Mouse (Mus musculus) ES-Bruce4 (cell line): Measurements from ENCODE around the gene Lix1l. TPM values are rescaled to one million over a fixed set of nuclear protein-coding genes. Genes with fewer than 3 reads are reported as not detected.
"Not testable (repeated sequence)": the region's sequence is repeated elsewhere in the genome, so short reads cannot be mapped to it uniquely, and the experiment has no call there.

Experiments
- H3K27ac ChIP-seq: 2 replicates; pipeline ENCODE4 v1.5.1; 2012; ENCODE audit warnings: low read length, inconsistent platforms; ENCODE audit not compliant: insufficient read depth
- H3K27me3 ChIP-seq: 2 replicates; pipeline ENCODE4 v1.6.1; 2012; ENCODE audit warnings: mild to moderate bottlenecking, low read length, inconsistent platforms; ENCODE audit not compliant: control insufficient read depth, poor library complexity, insufficient read depth, severe bottlenecking
- H3K36me3 ChIP-seq: 2 replicates; pipeline ENCODE4 v1.6.1; 2012; ENCODE audit warnings: inconsistent platforms, mild to moderate bottlenecking, low read length, moderate library complexity; ENCODE audit not compliant: control insufficient read depth, poor library complexity, insufficient read depth, severe bottlenecking
- H3K4me1 ChIP-seq: one replicate; pipeline ENCODE4 v1.8.1; 2011; ENCODE audit warnings: low read length; ENCODE audit not compliant: control insufficient read depth, insufficient read depth
- H3K4me3 ChIP-seq: 2 replicates; pipeline ENCODE4 v1.5.1; 2011; ENCODE audit warnings: low read depth, mild to moderate bottlenecking, low read length
- H3K9ac ChIP-seq: 2 replicates; pipeline ENCODE4 v1.6.1; 2012; ENCODE audit warnings: low read depth, mild to moderate bottlenecking, inconsistent platforms; ENCODE audit not compliant: poor library complexity, severe bottlenecking
- H3K9me3 ChIP-seq: replicated peaks from 2 replicates; pipeline ENCODE4 v1.6.1; 2012; ENCODE audit warnings: mild to moderate bottlenecking, low read length, inconsistent platforms; ENCODE audit not compliant: control insufficient read depth, poor library complexity, insufficient read depth, severe bottlenecking
- CTCF ChIP-seq: IDR thresholded peaks from one replicate; pipeline ENCODE4 v1.8.1; 2011; ENCODE audit warnings: low read depth, low read length
- EP300 ChIP-seq: IDR thresholded peaks from 2 replicates; pipeline ENCODE4 v1.6.1; 2011; ENCODE audit warnings: low read depth, low read length; ENCODE audit not compliant: insufficient read depth
- POLR2A ChIP-seq: IDR thresholded peaks from one replicate; pipeline ENCODE4 v1.8.1; 2011; ENCODE audit warnings: low read length; ENCODE audit not compliant: insufficient read depth
- polyA plus RNA-seq: library from polyadenylated mRNA; stranded (reverse); fragments of >200 nt; gene quantifications from 2 replicates; pipeline ENCODE4 v1.2.4, GENCODE M21; 2011; ENCODE audit warnings: low read depth; ENCODE audit not compliant: missing spikeins, insufficient read depth, insufficient read length

The Lix1l gene
- polyA plus RNA-seq, 1 experiment: 3.1 TPM

DNA sequence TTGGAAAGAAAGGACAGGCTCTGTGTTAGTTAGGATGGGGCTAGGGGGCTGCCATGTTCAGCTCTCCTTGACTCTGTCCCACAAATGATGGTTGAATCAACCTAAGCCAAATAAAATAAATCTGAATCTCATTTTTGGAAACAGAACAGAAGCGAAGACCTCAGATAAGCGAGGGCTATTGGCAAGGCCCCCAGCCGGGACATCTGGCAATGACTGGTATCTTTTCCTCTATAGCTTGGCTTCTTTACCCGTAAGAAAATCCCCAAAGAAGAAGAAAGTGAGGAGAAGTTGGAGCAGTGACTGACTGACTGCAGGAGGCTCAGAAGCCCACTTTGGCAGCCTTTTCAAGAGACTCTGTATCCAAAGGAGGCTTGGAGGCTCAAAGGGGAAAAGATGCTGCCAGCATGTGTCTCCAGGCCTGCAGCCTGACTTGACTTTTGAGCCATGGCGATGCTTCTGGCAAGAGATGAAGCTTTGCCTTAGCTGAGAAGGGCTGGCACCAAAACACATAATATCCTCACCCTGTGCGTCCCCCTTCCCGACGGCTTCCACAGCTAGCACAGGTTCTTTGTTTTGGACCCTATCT is 61.9 kb downstream of the Lix1l start:
- Histone ChIP-seq H3K27me3 (no peaks in the 10 kb centered on the region), H3K9me3 (no peaks in the 10 kb centered on the region), H3K4me1 (no peaks in the 10 kb centered on the region), H3K36me3 (no peaks in the 10 kb centered on the region), H3K27ac (peak overlapping the region; percentile 35), H3K4me3 (peak overlapping the region; percentile 18; the same call in 1 of the 2 replicates), H3K9ac (peak overlapping the region; percentile 34)
- TF ChIP-seq POLR2A: no peak
- TF ChIP-seq CTCF: no peak
- TF ChIP-seq EP300: no peak

DNA sequence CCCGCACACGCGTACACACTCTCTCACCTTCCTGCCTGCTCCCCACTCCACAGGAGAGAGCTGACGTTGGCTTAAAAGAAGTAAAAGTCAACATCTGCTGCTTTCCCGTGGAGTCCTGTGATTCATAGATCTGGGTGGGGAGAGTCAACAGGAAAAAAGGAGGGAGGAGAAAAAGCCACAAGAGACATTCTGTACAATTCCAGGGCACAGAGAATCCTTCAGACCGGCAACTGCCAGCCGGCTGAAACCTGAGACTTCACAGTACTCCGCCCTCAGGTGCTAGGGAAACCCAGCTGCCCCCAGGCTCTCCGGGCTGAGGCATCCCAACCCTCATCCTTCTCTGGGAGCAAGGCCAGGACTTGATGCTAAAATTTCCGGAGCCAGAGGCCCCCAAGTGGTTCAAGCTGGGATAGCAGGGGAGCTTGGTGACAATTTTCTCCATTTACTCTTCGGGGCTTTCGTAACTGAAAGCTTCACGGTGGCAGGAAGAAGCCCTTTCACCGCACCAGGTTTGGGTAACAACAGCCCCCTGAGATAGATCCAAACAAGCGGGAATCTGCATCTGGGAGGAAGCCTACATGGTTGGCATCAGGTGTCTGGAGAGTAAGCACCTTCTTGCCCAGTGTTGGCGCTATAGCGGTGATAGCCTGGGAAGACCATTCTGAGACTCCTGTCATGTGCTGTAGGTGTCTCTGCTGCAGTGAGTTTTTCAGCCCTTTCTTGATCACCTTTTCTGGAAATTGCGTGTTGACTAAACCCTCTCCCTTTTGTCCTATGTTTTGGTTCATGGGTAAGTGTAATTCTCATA is 62.7 kb downstream of the Lix1l start:
- TF ChIP-seq CTCF: peak; percentile 54
- TF ChIP-seq POLR2A: no peak
- TF ChIP-seq EP300: peak; percentile 85
- H3K27ac ChIP-seq: peak overlapping the region; percentile 73
- H3K9me3 ChIP-seq: no peaks in the 10 kb centered on the region
- H3K36me3 ChIP-seq: no peaks in the 10 kb centered on the region
- no peaks in the 10 kb centered on the region for H3K27me3 ChIP-seq
- no peaks in the 10 kb centered on the region for H3K4me1 ChIP-seq
- H3K4me3 ChIP-seq: peak overlapping the region; percentile 54
- peak overlapping the region; percentile 34 for H3K9ac ChIP-seq

DNA sequence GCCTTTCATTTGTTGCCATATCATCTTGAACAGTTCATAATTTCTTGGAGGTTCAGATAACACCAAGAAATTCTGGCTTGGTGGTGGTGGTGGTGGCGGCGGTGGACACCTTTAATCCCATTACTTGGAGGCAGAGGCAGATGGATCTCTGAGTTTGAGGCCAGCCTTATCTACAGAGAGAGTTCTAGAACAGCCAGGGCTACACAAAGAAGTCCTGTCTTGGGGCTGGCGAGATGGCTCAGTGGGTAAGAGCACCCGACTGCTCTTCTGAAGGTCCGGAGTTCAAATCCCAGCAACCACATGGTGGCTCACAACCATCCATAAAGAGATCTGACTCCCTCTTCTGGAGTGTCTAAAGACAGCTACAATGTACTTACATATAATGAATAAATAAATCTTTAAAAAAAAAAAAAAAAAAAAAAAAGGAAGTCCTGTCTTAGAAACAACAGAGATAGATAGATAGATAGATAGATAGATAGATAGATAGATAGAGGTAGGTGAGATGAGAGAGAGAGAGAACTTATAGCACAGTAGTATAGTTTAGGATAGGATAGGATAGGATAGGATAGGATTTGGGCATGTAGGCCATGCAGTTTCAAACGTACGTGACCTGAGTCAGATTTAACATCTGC is 64.9 kb downstream of the Lix1l start:
- not testable (repeated sequence) for H3K27ac ChIP-seq, H3K4me1 ChIP-seq

DNA sequence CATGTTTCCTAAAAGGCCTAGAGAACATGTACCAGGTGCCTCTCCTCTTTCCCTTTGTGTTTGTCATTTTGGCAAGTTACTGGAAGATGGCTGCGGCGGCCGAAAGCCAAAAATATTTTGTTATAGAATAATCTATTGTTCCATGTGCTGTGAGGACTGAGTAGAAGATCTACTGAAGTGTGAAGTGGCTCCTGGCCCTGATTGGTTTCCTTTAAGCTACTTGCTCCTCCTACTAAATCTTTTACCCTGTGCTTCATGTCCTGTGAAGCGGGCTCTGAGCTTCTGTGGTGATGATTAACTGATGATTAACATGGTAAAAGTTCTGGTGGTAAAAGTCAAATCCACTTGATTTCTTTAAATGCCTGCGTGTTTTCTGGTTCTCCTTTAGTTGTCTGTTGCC is 66.0 kb downstream of the Lix1l start:
- no peak for TF ChIP-seq EP300
- no peak for TF ChIP-seq CTCF
- no peak for TF ChIP-seq POLR2A

More for the DNA sequence above, 64.9 kb downstream of the Lix1l start:
- H3K27me3 ChIP-seq, H3K4me3 ChIP-seq, H3K9ac ChIP-seq, H3K9me3 ChIP-seq, H3K36me3 ChIP-seq: not testable (repeated sequence)

DNA sequence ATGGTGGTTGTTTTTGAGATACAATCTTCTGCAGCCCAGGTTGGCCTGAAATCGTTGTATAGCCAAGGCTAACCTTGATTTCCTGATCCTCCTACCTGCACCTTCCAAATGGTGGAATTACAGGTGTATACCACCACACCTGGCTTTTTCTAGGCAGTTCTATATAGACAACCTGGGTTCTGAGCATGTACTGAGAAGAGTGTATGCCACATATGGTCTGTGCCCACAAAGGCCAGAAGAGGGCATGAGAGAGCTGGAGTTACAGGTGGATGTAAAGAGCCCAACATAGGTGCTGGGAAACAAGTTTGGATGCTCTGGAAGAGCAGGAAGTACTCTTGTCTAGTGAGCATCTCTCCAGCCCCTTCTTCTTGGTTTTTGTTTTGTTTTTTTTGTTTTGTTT is 66.4 kb downstream of the Lix1l start:
- no peak overlapping the region for H3K4me3 ChIP-seq
- H3K36me3 ChIP-seq: no peaks in the 10 kb centered on the region
- peaks cover 2% of the 10 kb centered on the region for H3K4me1 ChIP-seq
- no peaks in the 10 kb centered on the region for H3K27me3 ChIP-seq
- H3K9ac ChIP-seq: no peak overlapping the region
- TF ChIP-seq EP300: no peak
- peak; percentile 50 for TF ChIP-seq CTCF
- no peak for TF ChIP-seq POLR2A
- H3K9me3 ChIP-seq: no peaks in the 10 kb centered on the region
- no peak overlapping the region for H3K27ac ChIP-seq

More for the DNA sequence above, 66.0 kb downstream of the Lix1l start:
- Histone ChIP-seq H3K36me3 (no peaks in the 10 kb centered on the region), H3K4me1 (no peaks in the 10 kb centered on the region), H3K27me3 (no peaks in the 10 kb centered on the region), H3K9me3 (no peaks in the 10 kb centered on the region), H3K9ac (no peak overlapping the region), H3K4me3 (no peak overlapping the region), H3K27ac (no peak overlapping the region)

DNA sequence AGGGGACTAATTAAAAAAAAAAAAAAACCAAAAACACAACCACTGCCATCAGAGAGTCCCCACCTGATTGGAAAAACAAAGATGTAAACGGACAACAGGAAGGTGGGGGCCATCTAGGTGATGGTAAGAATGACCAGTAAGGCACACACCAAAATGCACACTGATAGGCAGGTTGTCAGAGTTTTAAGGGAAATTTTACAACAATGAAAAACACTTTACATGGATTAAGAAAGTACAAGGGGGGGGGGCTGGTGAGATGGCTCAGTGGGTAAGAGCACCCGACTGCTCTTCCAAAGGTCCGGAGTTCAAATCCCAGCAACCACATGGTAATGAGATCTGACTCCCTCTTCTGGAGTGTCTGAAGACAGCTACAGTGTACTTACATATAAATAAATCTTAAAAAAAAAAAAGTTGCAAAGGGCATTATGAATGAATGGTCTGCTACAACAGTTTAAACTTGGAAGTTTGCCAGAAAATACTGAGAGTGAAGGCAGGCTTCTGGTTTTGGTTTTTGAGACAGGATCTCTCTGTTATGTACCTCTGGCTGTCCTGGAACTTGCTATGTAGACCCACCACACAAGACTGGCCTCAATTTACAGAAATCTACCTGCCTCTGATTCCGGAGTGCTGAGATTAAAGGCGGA is 67.6 kb downstream of the Lix1l start:
- no peaks in the 10 kb centered on the region for H3K9me3 ChIP-seq
- H3K27me3 ChIP-seq: no peaks in the 10 kb centered on the region
- no peak overlapping the region for H3K27ac ChIP-seq
- TF ChIP-seq CTCF: no peak
- no peak overlapping the region for H3K9ac ChIP-seq
- H3K36me3 ChIP-seq: no peaks in the 10 kb centered on the region
- peaks cover 9% of the 10 kb centered on the region for H3K4me1 ChIP-seq
- no peak overlapping the region for H3K4me3 ChIP-seq
